Mouse (Mus musculus): ENCODE data around the gene Ctnnbl1. TPM values are rescaled to one million over a fixed set of nuclear protein-coding genes. Genes with fewer than 3 reads are reported as not detected.

Ctnnbl1 gene
- polyA plus RNA-seq, 1 experiment, result 25.0 TPM

- TF ChIP-seq POLR2A (IDR thresholded peaks at IDR 0.05; ENCODE audit: borderline replicate concordance, low read depth, low read length), result no peak
- TF ChIP-seq CTCF (IDR thresholded peaks at IDR 0.05; ENCODE audit: low read depth, low read length), result no peak
- no peak overlapping the region for H3K27ac ChIP-seq (ENCODE audit: insufficient read depth, low read depth, low read length)
- H3K4me3 ChIP-seq (ENCODE audit: insufficient read depth, low read length), result no peak overlapping the region
- no peaks in the 10 kb centered on the region for H3K4me1 ChIP-seq (ENCODE audit: control insufficient read depth, insufficient read depth, low read length)
Measured at GRCm38 (mm10) chr2:157750481-157750880, 13.3 kb downstream of the Ctnnbl1 start.

GRCm38 (mm10) chr2:157750926-157751588 lies 13.9 kb downstream of the Ctnnbl1 start:
- TF ChIP-seq CTCF (IDR thresholded peaks at IDR 0.05; ENCODE audit: low read depth, low read length) (no peak), POLR2A (IDR thresholded peaks at IDR 0.05; ENCODE audit: borderline replicate concordance, low read depth, low read length) (no peak)
- H3K4me3 ChIP-seq (ENCODE audit: insufficient read depth, low read length), result no peak overlapping the region
- H3K4me1 ChIP-seq (ENCODE audit: control insufficient read depth, insufficient read depth, low read length), result no peaks in the 10 kb centered on the region
- no peak overlapping the region for H3K27ac ChIP-seq (ENCODE audit: insufficient read depth, low read depth, low read length)

GRCm38 (mm10) chr2:157751589-157752373 lies 14.6 kb downstream of the Ctnnbl1 start:
- no peak overlapping the region for H3K4me3 ChIP-seq (ENCODE audit: insufficient read depth, low read length)
- no peaks in the 10 kb centered on the region for H3K4me1 ChIP-seq (ENCODE audit: control insufficient read depth, insufficient read depth, low read length)
- no peak overlapping the region for H3K27ac ChIP-seq (ENCODE audit: insufficient read depth, low read depth, low read length)
- no peak for TF ChIP-seq POLR2A (IDR thresholded peaks at IDR 0.05; ENCODE audit: borderline replicate concordance, low read depth, low read length)
- TF ChIP-seq CTCF (IDR thresholded peaks at IDR 0.05; ENCODE audit: low read depth, low read length), result no peak

- no peak overlapping the region for H3K4me3 ChIP-seq (ENCODE audit: insufficient read depth, low read length)
- no peak overlapping the region for H3K27ac ChIP-seq (ENCODE audit: insufficient read depth, low read depth, low read length)
- TF ChIP-seq POLR2A (IDR thresholded peaks at IDR 0.05; ENCODE audit: borderline replicate concordance, low read depth, low read length), result no peak
- TF ChIP-seq CTCF (IDR thresholded peaks at IDR 0.05; ENCODE audit: low read depth, low read length), result no peak
- no peaks in the 10 kb centered on the region for H3K4me1 ChIP-seq (ENCODE audit: control insufficient read depth, insufficient read depth, low read length)
Measured at GRCm38 (mm10) chr2:157752374-157752743, 15.2 kb downstream of the Ctnnbl1 start.

- no peak for TF ChIP-seq POLR2A (IDR thresholded peaks at IDR 0.05; ENCODE audit: borderline replicate concordance, low read depth, low read length)
- no peak for TF ChIP-seq CTCF (IDR thresholded peaks at IDR 0.05; ENCODE audit: low read depth, low read length)
- Histone ChIP-seq H3K27ac (ENCODE audit: insufficient read depth, low read depth, low read length) (no peak overlapping the region), H3K4me1 (ENCODE audit: control insufficient read depth, insufficient read depth, low read length) (no peaks in the 10 kb centered on the region), H3K4me3 (ENCODE audit: insufficient read depth, low read length) (no peak overlapping the region)
Measured at GRCm38 (mm10) chr2:157755771-157756170, 18.6 kb downstream of the Ctnnbl1 start.

GRCm38 (mm10) chr2:157756193-157756592 lies 19.0 kb downstream of the Ctnnbl1 start:
- peak; percentile 77 for TF ChIP-seq CTCF (IDR thresholded peaks at IDR 0.05; ENCODE audit: low read depth, low read length)
- TF ChIP-seq POLR2A (IDR thresholded peaks at IDR 0.05; ENCODE audit: borderline replicate concordance, low read depth, low read length), result no peak
- H3K4me3 ChIP-seq (ENCODE audit: insufficient read depth, low read length), result no peak overlapping the region

GRCm38 (mm10) chr2:157758395-157758794 lies 21.2 kb downstream of the Ctnnbl1 start:
- Histone ChIP-seq H3K4me3 (ENCODE audit: insufficient read depth, low read length) (no peak overlapping the region), H3K27ac (ENCODE audit: insufficient read depth, low read depth, low read length) (no peak overlapping the region), H3K4me1 (ENCODE audit: control insufficient read depth, insufficient read depth, low read length) (no peaks in the 10 kb centered on the region)
- no peak for TF ChIP-seq POLR2A (IDR thresholded peaks at IDR 0.05; ENCODE audit: borderline replicate concordance, low read depth, low read length)
- no peak for TF ChIP-seq CTCF (IDR thresholded peaks at IDR 0.05; ENCODE audit: low read depth, low read length)

More at GRCm38 (mm10) chr2:157756193-157756592, 19.0 kb downstream of the Ctnnbl1 start:
- no peaks in the 10 kb centered on the region for H3K4me1 ChIP-seq (ENCODE audit: control insufficient read depth, insufficient read depth, low read length)
- no peak overlapping the region for H3K27ac ChIP-seq (ENCODE audit: insufficient read depth, low read depth, low read length)

GRCm38 (mm10) chr2:157759717-157760116 lies 22.5 kb downstream of the Ctnnbl1 start:
- H3K4me1 ChIP-seq (ENCODE audit: control insufficient read depth, insufficient read depth, low read length), result no peaks in the 10 kb centered on the region
- no peak overlapping the region for H3K4me3 ChIP-seq (ENCODE audit: insufficient read depth, low read length)
- H3K27ac ChIP-seq (ENCODE audit: insufficient read depth, low read depth, low read length), result no peak overlapping the region
- TF ChIP-seq POLR2A (IDR thresholded peaks at IDR 0.05; ENCODE audit: borderline replicate concordance, low read depth, low read length), result no peak
- TF ChIP-seq CTCF (IDR thresholded peaks at IDR 0.05; ENCODE audit: low read depth, low read length), result no peak

GRCm38 (mm10) chr2:157762903-157763302 lies 25.7 kb downstream of the Ctnnbl1 start:
- H3K4me1 ChIP-seq (ENCODE audit: control insufficient read depth, insufficient read depth, low read length), result peaks cover 4% of the 10 kb centered on the region; the same call in 1 of the 2 replicates
- TF ChIP-seq POLR2A (IDR thresholded peaks at IDR 0.05; ENCODE audit: borderline replicate concordance, low read depth, low read length), result no peak
- TF ChIP-seq CTCF (IDR thresholded peaks at IDR 0.05; ENCODE audit: low read depth, low read length), result no peak
- no peak overlapping the region for H3K27ac ChIP-seq (ENCODE audit: insufficient read depth, low read depth, low read length)
- no peak overlapping the region for H3K4me3 ChIP-seq (ENCODE audit: insufficient read depth, low read length)

GRCm38 (mm10) chr2:157766591-157766990 lies 29.4 kb downstream of the Ctnnbl1 start:
- peaks cover 17% of the 10 kb centered on the region for H3K4me1 ChIP-seq (ENCODE audit: control insufficient read depth, insufficient read depth, low read length)
- H3K4me3 ChIP-seq (ENCODE audit: insufficient read depth, low read length), result no peak overlapping the region
- H3K27ac ChIP-seq (ENCODE audit: insufficient read depth, low read depth, low read length), result no peak overlapping the region

More at GRCm38 (mm10) chr2:157766591-157766990, 29.4 kb downstream of the Ctnnbl1 start:
- TF ChIP-seq CTCF (IDR thresholded peaks at IDR 0.05; ENCODE audit: low read depth, low read length) (no peak), POLR2A (IDR thresholded peaks at IDR 0.05; ENCODE audit: borderline replicate concordance, low read depth, low read length) (no peak)

Data from bone marrow macrophage, adult 2 months (primary cell).